28 mouse cellular contexts compared by ENCODE assay signal in genomic region chr5:65094902-65095545, GRCm38 (mm10). TPM values are rescaled to one million over a fixed set of nuclear protein-coding genes. Genes with fewer than 3 reads are reported as not detected.
DNase-seq lines count a peak whose midpoint lies in the region; ATAC-seq and TF ChIP-seq lines count a peak whose summit lies in the region.
"Had no signal": no experiment of that assay in that cellular context is flagged by ENCODE, and none has a peak within 500 bp of the region (broad histone marks: within the 10 kb centered on the region; RNA-seq: fewer than 3 reads in every experiment).

No protein-coding gene starts in this region.

- H3K9ac ChIP-seq in lung, postnatal 0 days (replicated peaks; ENCODE audit: low read depth): no peak overlapping the region
- no peak overlapping the region for H3K9ac ChIP-seq in hindbrain, embryonic 14.5 days
- H3K9ac ChIP-seq: forebrain, embryonic 13.5 days; heart, embryonic 12.5 days; heart, embryonic 15.5 days; hindbrain, embryonic 15.5 days had no signal

- no peak for TF ChIP-seq CTCF in lung, postnatal 0 days (IDR thresholded peaks at IDR 0.05)
- TF ChIP-seq CTCF in cerebellum, adult 2 months (IDR thresholded peaks at IDR 0.05; ENCODE audit: borderline replicate concordance, insufficient read depth, low read depth, low read length): no peak

- no peak overlapping the region for H3K4me2 ChIP-seq in lung, postnatal 0 days (replicated peaks; ENCODE audit: low read depth, low read length)
- no peak overlapping the region for H3K4me2 ChIP-seq in hindbrain, embryonic 14.5 days (replicated peaks)
- H3K4me2 ChIP-seq: forebrain, embryonic 13.5 days; heart, embryonic 12.5 days; heart, embryonic 15.5 days; hindbrain, embryonic 15.5 days had no signal

- peak; percentile 97 for TF ChIP-seq EP300 in lung, postnatal 0 days (IDR thresholded peaks at IDR 0.05)

- peak; percentile 82 for ATAC-seq in lung, postnatal 0 days
- ATAC-seq in hindbrain, embryonic 14.5 days (ENCODE audit: low FRiP score): no peak
- ATAC-seq: forebrain, embryonic 13.5 days; forebrain, embryonic 16.5 days had no signal

- peak; percentile 63 for DNase-seq in heart, adult 11 months
- DNase-seq in heart, postnatal 4 days: no peak
- DNase-seq in 416B (ENCODE audit: low read depth): peak; percentile 63
- DNase-seq in lung, postnatal 0 days (ENCODE audit: low spot score): peak; percentile 72
- DNase-seq in lung, postnatal 25 days (ENCODE audit: low spot score): peak; percentile 79
- DNase-seq in cerebellum, adult 2 months: no peak
- DNase-seq in thymus, postnatal 36 days: no peak
- no peak for DNase-seq in hindbrain, embryonic 14.5 days (ENCODE audit: low spot score)
- DNase-seq: adrenal gland, adult 8-10 months; adrenal gland, postnatal 25 days; B cell, adult 2 months; cerebellum, adult 11-12 months; cerebellum, adult 9-10 months; cerebellum, postnatal 14 days; gastrocnemius, postnatal 10 days; heart, adult 18-20 months; heart, postnatal 10 days; heart, postnatal 36 days had no signal

- no peak overlapping the region for H3K4me3 ChIP-seq in lung, postnatal 0 days (ENCODE audit: low read depth, low read length)
- no peak overlapping the region for H3K4me3 ChIP-seq in cerebellum, adult 2 months (replicated peaks; ENCODE audit: insufficient read depth, low read depth, low read length)
- no peak overlapping the region for H3K4me3 ChIP-seq in hindbrain, embryonic 14.5 days (replicated peaks; ENCODE audit: low read length)
- H3K4me3 ChIP-seq: forebrain, embryonic 10.5 days; forebrain, embryonic 13.5 days; heart, embryonic 12.5 days; heart, embryonic 15.5 days; hindbrain, embryonic 15.5 days had no signal

- no peaks in the 10 kb centered on the region for H3K36me3 ChIP-seq in lung, postnatal 0 days (ENCODE audit: insufficient read depth, low read length)
- H3K36me3 ChIP-seq in hindbrain, embryonic 14.5 days (replicated peaks; ENCODE audit: control insufficient read depth, insufficient read depth): no peaks in the 10 kb centered on the region
- H3K36me3 ChIP-seq: forebrain, embryonic 10.5 days; G1E; heart, embryonic 12.5 days; heart, embryonic 15.5 days; hindbrain, embryonic 15.5 days had no signal

- no peaks in the 10 kb centered on the region for H3K27me3 ChIP-seq in lung, postnatal 0 days (replicated peaks; ENCODE audit: insufficient read depth, low read length)
- no peaks in the 10 kb centered on the region for H3K27me3 ChIP-seq in cerebellum, adult 2 months (ENCODE audit: control insufficient read depth, insufficient read depth, low read length)
- no peaks in the 10 kb centered on the region for H3K27me3 ChIP-seq in hindbrain, embryonic 14.5 days (ENCODE audit: control insufficient read depth, insufficient read depth, low read length)
- H3K27me3 ChIP-seq: CH12.LX; forebrain, embryonic 13.5 days; heart, embryonic 12.5 days; heart, embryonic 15.5 days; hindbrain, embryonic 15.5 days had no signal

- 70% methylated on average over 7 of the region's 7 CpGs for WGBS in lung, postnatal 0 days
- 94% methylated on average over 7 of the region's 7 CpGs for WGBS in cerebellum, adult 2 months
- WGBS in hindbrain, embryonic 14.5 days: 93% methylated on average over 7 of the region's 7 CpGs

- no peak for TF ChIP-seq POLR2A in cerebellum, adult 2 months (IDR thresholded peaks at IDR 0.05; ENCODE audit: borderline replicate concordance, insufficient read depth, low read length)

- H3K4me1 ChIP-seq in lung, postnatal 0 days (ENCODE audit: insufficient read depth, low read depth, low read length): no peaks in the 10 kb centered on the region; the same call in 1 of the 2 replicates
- peaks cover 8% of the 10 kb centered on the region; the same call in 1 of the 2 replicates for H3K4me1 ChIP-seq in cerebellum, adult 2 months (ENCODE audit: control insufficient read depth, insufficient read depth, low read length)
- no peaks in the 10 kb centered on the region for H3K4me1 ChIP-seq in hindbrain, embryonic 14.5 days (replicated peaks; ENCODE audit: control insufficient read depth, insufficient read depth, low read length)
- H3K4me1 ChIP-seq: heart, embryonic 12.5 days; heart, embryonic 15.5 days; hindbrain, embryonic 15.5 days had no signal

- no peaks in the 10 kb centered on the region for H3K9me3 ChIP-seq in lung, postnatal 0 days (ENCODE audit: low read length)
- no peaks in the 10 kb centered on the region for H3K9me3 ChIP-seq in hindbrain, embryonic 14.5 days (ENCODE audit: control insufficient read depth, low read length)
- H3K9me3 ChIP-seq: forebrain, embryonic 10.5 days; forebrain, embryonic 13.5 days; G1E; heart, embryonic 12.5 days; heart, embryonic 15.5 days; hindbrain, embryonic 15.5 days had no signal

- no peak overlapping the region for H3K27ac ChIP-seq in lung, postnatal 0 days (ENCODE audit: low read length)
- H3K27ac ChIP-seq in cerebellum, adult 2 months (ENCODE audit: insufficient read depth, low read length): no peak overlapping the region
- no peak overlapping the region for H3K27ac ChIP-seq in hindbrain, embryonic 14.5 days
- H3K27ac ChIP-seq: forebrain, embryonic 10.5 days; forebrain, embryonic 13.5 days; heart, embryonic 15.5 days; hindbrain, embryonic 15.5 days had no signal

RNA-seq across cellular contexts. Expression of gene Tmem156, which starts 3.1 kb away (rescaled TPM):
- total RNA-seq in heart, postnatal 4 days (2021): under 1 TPM; 0.19 to 0.20 TPM
- 1.9 TPM in 2 replicates for polyA plus RNA-seq in lung, postnatal 0 days (2015; fragmentation: Nextera tagmentation; extraction: Ambion mirVana)
- 0.08 and 0.16 TPM in 2 replicates for polyA plus RNA-seq in cerebellum, adult 2 months (2012; rRNA removed)
- not detected in 2 replicates for polyA plus RNA-seq in hindbrain, embryonic 14.5 days (2014; fragmentation: Nextera tagmentation; extraction: Ambion mirVana)
- total RNA-seq: gastrocnemius, adult 18-20 months had no signal
- polyA plus RNA-seq: embryonic facial prominence, embryonic 11.5 days; forebrain, embryonic 10.5 days; forebrain, embryonic 13.5 days; G1E; heart, embryonic 15.5 days; hindbrain, embryonic 15.5 days had no signal

RNA-seq across cellular contexts. Expression of gene Klhl5, which starts 12.3 kb away (rescaled TPM):
- 10 to 100 TPM; 21.5 to 22.8 TPM for total RNA-seq in heart, postnatal 4 days (2021)
- polyA plus RNA-seq in lung, postnatal 0 days (2015; fragmentation: Nextera tagmentation; extraction: Ambion mirVana): 69.3 and 72.0 TPM in 2 replicates
- polyA plus RNA-seq in cerebellum, adult 2 months (2012; rRNA removed): 33.6 and 36.0 TPM in 2 replicates
- polyA plus RNA-seq in hindbrain, embryonic 14.5 days (2014; fragmentation: Nextera tagmentation; extraction: Ambion mirVana): 49.2 and 53.1 TPM in 2 replicates

Comparison
In these comparisons a context has a peak if more than half of its experiments do, and no peak if none do; other contexts are left out.
1. DNase-seq: peak in heart, adult 11 months (single experiment), 416B (single experiment), lung, postnatal 0 days (single experiment) and lung, postnatal 25 days (single experiment); none in heart, postnatal 4 days (single experiment), cerebellum, adult 2 months (0 of 2), thymus, postnatal 36 days (0 of 2) and hindbrain, embryonic 14.5 days (single experiment).